Mouse (Mus musculus) liver, embryonic 16.5 days (tissue): Measurements from ENCODE around the gene Olfr1381. TPM values are rescaled to one million over a fixed set of nuclear protein-coding genes. Genes with fewer than 3 reads are reported as not detected.
"Not testable (repeated sequence)": the region's sequence is repeated elsewhere in the genome, so short reads cannot be mapped to it uniquely, and the experiment has no call there.

Experiments
- ATAC-seq: fragments of 200-750 bp; cut with Nextera tagmentation; 2 replicates; pipeline ENCODE4 v1.8.0; 2017; ENCODE audit warnings: low read depth, mild to moderate bottlenecking, moderate number of reproducible peaks, moderate library complexity
- H3K27ac ChIP-seq: fragments of 300-500 bp; sonication (generic); 2 replicates; pipeline ENCODE4 v1.5.1; 2014; ENCODE audit warnings: mild to moderate bottlenecking, low read length
- H3K27me3 ChIP-seq: fragments of 300-500 bp; sonication (generic); 2 replicates; pipeline ENCODE4 v1.6.1; 2014; ENCODE audit warnings: low read depth, low read length, mixed read lengths; ENCODE audit not compliant: control insufficient read depth, insufficient read depth
- H3K36me3 ChIP-seq: fragments of 300-500 bp; sonication (generic); 2 replicates; pipeline ENCODE4 v1.6.1; 2014; ENCODE audit warnings: mild to moderate bottlenecking; ENCODE audit not compliant: control insufficient read depth, insufficient read depth
- H3K4me1 ChIP-seq: fragments of 300-500 bp; sonication (generic); 2 replicates; pipeline ENCODE4 v1.6.1; 2014; ENCODE audit warnings: low read depth, low read length, mixed read lengths; ENCODE audit not compliant: control insufficient read depth
- H3K4me2 ChIP-seq: fragments of 300-500 bp; sonication (generic); 2 replicates; pipeline ENCODE4 v1.6.1; 2014; ENCODE audit warnings: low read depth, low read length, mixed read lengths
- H3K4me3 ChIP-seq: fragments of 300-500 bp; sonication (generic); 2 replicates; pipeline ENCODE4 v1.5.1; 2014; ENCODE audit warnings: low read depth, mild to moderate bottlenecking, low read length
- H3K9ac ChIP-seq: fragments of 300-500 bp; sonication (generic); 2 replicates; pipeline ENCODE4 v1.6.1; 2014; ENCODE audit warnings: low read depth, low read length
- H3K9me3 ChIP-seq: fragments of 300-500 bp; sonication (generic); replicated peaks from 2 replicates; pipeline ENCODE4 v1.6.1; 2016; ENCODE audit warnings: low read length; ENCODE audit not compliant: control insufficient read depth
- WGBS: fragments of 180-500 bp; shearing (Covaris S2); extraction: QIAGEN DNeasy Blood & Tissue Kit; methylation state at CpG from one replicate; pipeline ENCODE4 v1.1.7; 2014; ENCODE audit not compliant: insufficient replicate concordance; 5-methylcytosine and 5-hydroxymethylcytosine counted together
- polyA plus RNA-seq: library from polyadenylated mRNA; unstranded; fragments of >200 nt; fragmentation: Nextera tagmentation; extraction: Ambion mirVana; gene quantifications from 2 replicates; pipeline ENCODE4 v1.2.1, GENCODE M21; 2015

Gene Olfr1381
- not detected in 2 replicates for polyA plus RNA-seq

DNA sequence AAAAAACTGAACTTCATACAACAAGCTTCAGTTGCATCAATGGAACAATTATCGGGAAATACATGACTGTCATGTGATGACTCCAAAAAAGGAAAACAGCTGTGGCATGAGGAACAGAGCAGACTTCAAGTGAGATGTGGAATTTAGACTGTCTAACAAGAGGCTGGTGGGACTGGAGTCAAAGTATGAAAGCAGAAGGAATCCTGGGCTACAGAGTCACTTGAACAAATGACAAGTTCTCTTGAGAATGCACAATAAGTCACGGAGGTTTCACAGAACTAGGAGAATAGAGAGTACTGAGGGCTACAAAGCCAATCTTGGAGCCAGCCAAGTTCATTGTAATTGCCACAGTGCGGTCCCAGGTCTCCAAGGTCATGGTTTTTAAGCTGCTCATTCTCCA is at the start of gene Olfr1381:
Gene Olfr1381 (plus strand): TSS at position 301 of the 400 bp plus-strand sequence.
- H3K9ac ChIP-seq, H3K4me1 ChIP-seq, H3K9me3 ChIP-seq, H3K27me3 ChIP-seq, H3K4me2 ChIP-seq, H3K36me3 ChIP-seq, H3K4me3 ChIP-seq, H3K27ac ChIP-seq, ATAC-seq: not testable (repeated sequence)
- WGBS = 60% methylated on average over 3 of the region's 3 CpGs

DNA sequence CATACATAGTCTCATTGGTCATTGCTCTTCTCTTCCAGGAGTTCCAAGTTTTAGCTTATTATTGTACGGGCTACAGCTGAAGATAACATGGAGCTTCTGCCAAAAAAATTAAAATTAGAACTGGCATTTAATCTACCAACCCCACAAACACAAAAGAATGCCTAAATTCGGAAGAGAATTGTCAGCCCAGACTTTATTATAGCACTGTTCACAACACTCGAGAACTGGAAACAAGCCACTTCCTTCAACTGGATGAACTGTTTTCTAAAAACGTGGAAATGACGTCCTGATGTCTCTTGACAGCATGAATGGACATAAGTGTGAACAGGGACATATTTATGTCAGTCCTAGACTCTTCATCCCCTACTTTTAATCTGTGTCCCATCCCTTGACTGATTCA is 25.2 kb upstream of the Olfr1381 start:
- Histone ChIP-seq H3K4me1 (no peaks in the 10 kb centered on the region), H3K27me3 (no peaks in the 10 kb centered on the region), H3K27ac (no peak overlapping the region), H3K4me2 (no peak overlapping the region), H3K9ac (no peak overlapping the region), H3K9me3 (no peaks in the 10 kb centered on the region), H3K4me3 (no peak overlapping the region), H3K36me3 (no peaks in the 10 kb centered on the region)
- no peak for ATAC-seq
- 35% methylated on average over 5 of the region's 5 CpGs for WGBS

DNA sequence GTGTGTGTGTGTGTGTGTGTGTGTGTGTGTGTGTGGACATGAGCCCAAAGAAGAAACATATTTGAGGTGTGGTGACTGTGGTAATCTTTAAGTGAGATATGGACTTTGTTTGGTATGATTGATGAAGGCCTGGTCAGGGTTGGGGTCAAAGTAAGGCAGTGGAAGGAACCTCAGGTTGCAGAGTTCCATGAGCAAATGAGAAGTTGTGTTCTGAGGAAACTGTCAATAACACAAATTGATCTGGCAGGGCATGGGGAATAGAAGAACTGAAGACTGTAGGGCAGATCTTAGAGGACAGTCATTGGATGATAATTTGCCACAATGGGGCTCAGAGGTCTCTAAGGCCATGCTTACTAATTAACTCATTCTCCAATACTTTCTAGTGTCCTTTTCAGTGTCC is 23.9 kb upstream of the Olfr1381 start, which contains the start of gene Olfr1383:
Gene Olfr1383 (plus strand): TSS at position 301 of the 400 bp plus-strand sequence.
- no peak within 1 kb of the TSS for H3K9ac ChIP-seq
- no peak within 1 kb of the TSS for H3K4me3 ChIP-seq
- no peaks in the 10 kb centered on the region for H3K27me3 ChIP-seq
- H3K9me3 ChIP-seq = no peaks in the 10 kb centered on the region
- ATAC-seq = no peak
- H3K4me2 ChIP-seq = no peak within 1 kb of the TSS
- no peak within 1 kb of the TSS for H3K27ac ChIP-seq
- no peaks in the 10 kb centered on the region for H3K4me1 ChIP-seq
- H3K36me3 ChIP-seq = no peaks in the 10 kb centered on the region

DNA sequence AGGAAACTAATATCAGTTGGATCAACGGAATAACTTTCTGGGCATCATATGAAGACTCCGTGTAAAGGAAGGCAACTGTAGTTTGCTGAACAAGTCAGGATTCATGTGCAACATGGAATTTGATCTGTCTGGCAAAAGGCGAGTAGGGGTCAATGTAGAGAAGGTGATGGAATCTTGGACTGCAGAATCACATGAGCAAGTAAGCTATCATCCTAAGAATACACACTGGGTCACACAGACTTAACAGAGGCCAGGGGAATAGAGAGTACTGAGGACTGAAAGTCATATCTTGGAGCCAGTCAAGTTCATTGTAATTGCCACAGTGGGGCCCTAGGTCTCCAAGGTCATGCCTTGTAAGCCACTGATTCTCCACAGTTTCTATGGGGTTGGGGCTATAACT is 15.3 kb upstream of the Olfr1381 start, which contains the start of gene Olfr1382:
Gene Olfr1382 (plus strand): TSS at position 301 of the 400 bp plus-strand sequence.
- no peak for ATAC-seq
- Histone ChIP-seq H3K4me1 (no peaks in the 10 kb centered on the region), H3K9me3 (no peaks in the 10 kb centered on the region), H3K9ac (no peak within 1 kb of the TSS), H3K36me3 (no peaks in the 10 kb centered on the region), H3K27ac (no peak within 1 kb of the TSS), H3K4me2 (no peak within 1 kb of the TSS), H3K4me3 (no peak within 1 kb of the TSS), H3K27me3 (no peaks in the 10 kb centered on the region)
- 58% methylated on average over 3 of the region's 3 CpGs for WGBS

DNA sequence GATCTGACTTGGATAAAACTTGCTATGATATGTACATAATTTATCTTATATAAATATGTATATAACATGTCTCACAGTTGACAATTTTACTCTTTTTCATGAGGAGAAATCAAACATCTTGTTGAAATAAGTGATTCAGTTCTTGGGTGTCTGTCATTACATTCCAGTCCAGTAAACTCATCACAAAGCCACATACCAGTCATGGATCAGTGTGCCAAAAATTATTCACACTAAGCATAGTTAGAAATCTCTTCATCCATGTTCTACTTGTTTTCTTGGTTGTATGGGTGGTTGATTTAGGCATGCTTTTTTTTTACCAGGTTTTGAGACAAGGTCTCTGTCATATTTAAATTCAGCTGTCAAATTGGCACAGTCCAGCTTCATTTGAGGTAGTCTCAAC is 10.5 kb upstream of the Olfr1381 start:
- ATAC-seq = no peak
- Histone ChIP-seq H3K4me3 (no peak overlapping the region), H3K27me3 (no peaks in the 10 kb centered on the region), H3K4me2 (no peak overlapping the region), H3K9me3 (no peaks in the 10 kb centered on the region), H3K9ac (no peak overlapping the region), H3K27ac (no peak overlapping the region), H3K36me3 (no peaks in the 10 kb centered on the region), H3K4me1 (no peaks in the 10 kb centered on the region)

DNA sequence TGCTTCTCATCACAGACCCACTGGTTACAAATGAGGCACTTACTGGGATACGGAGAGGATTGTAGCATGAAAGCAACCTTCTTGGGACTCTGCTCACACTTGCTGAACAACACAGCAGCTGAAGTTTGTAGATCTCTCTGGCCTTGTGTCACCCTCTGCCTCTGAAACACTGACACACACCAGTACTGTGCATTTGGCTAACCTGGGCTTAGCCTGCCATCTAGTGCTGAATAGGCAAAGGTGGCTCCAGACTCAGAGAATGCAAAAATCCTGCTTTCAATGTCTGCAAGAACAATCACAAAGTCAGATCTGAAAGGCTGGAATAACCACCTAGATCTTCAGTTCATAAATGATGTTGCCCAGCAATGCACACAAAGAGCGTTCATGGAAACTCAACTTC is 6.6 kb upstream of the Olfr1381 start:
- not testable (repeated sequence) for H3K9ac ChIP-seq, H3K27ac ChIP-seq, H3K27me3 ChIP-seq, H3K36me3 ChIP-seq, H3K9me3 ChIP-seq, H3K4me3 ChIP-seq, H3K4me1 ChIP-seq, H3K4me2 ChIP-seq, ATAC-seq
- WGBS = 56% methylated on average over 2 of the region's 2 CpGs

DNA sequence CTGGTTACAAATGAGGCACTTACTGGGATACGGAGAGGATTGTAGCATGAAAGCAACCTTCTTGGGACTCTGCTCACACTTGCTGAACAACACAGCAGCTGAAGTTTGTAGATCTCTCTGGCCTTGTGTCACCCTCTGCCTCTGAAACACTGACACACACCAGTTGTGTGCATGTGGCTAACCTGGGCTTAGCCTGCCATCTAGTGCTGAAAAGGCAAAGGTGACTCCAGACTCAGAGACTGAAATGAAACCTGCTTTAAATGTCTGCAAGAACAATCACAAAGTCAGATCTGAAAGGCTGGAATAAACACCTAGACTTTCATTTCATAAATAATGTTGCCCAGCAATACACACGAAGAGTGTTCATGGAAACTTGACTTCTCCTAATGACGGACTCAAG is 10.8 kb downstream of the Olfr1381 start:
- H3K4me3 ChIP-seq, H3K27me3 ChIP-seq, H3K9me3 ChIP-seq, H3K36me3 ChIP-seq, ATAC-seq, H3K9ac ChIP-seq, H3K4me1 ChIP-seq, H3K27ac ChIP-seq, H3K4me2 ChIP-seq: not testable (repeated sequence)
- WGBS = 63% methylated on average over 3 of the region's 3 CpGs

DNA sequence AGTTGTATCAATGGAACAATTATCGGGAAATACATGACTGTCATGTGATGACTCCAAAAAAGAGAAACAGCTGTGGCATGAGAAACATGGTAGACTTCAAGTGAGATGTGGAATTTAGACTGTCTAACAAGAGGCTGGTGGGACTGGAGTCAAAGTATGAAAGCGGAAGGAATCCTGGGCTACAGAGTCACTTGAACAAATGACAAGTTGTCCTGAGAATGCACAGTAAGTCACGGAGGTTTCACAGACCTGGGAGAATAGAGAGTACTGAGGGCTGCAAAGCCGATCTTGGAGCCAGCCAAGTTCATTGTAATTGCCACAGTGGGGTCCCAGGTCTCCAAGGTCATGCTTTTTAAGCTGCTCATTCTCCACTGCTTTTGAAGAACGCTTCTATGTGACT is 13.3 kb downstream of the Olfr1381 start, which contains the start of gene Olfr1380:
Gene Olfr1380 (plus strand): TSS at position 301 of the 400 bp plus-strand sequence.
- not testable (repeated sequence) for H3K4me1 ChIP-seq, H3K9ac ChIP-seq, H3K4me3 ChIP-seq, ATAC-seq, H3K9me3 ChIP-seq, H3K4me2 ChIP-seq, H3K27me3 ChIP-seq, H3K36me3 ChIP-seq, H3K27ac ChIP-seq
- WGBS = 51% methylated on average over 5 of the region's 5 CpGs

DNA sequence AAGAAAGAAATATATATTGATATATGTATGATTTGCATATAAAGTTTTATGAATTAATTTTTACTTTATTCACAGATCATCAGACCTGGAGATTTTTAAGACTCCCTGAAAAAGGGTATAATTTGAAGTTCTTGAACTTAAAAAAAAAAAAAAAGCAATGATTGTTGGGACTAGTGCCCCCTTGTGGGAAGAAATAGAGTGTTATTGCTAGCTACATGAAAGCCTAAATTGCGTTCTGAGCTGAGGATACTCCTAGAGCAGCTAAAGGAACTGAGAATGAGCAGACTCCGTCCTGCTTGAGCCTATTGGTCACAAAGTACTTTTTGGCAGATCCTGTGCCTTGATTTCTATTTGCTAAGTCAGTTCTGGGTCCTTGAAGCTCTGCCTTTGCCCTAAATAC is 31.8 kb downstream of the Olfr1381 start:
- not testable (repeated sequence) for H3K4me3 ChIP-seq, H3K4me1 ChIP-seq, H3K9me3 ChIP-seq, ATAC-seq, H3K9ac ChIP-seq, H3K27ac ChIP-seq, H3K27me3 ChIP-seq, H3K4me2 ChIP-seq, H3K36me3 ChIP-seq
- 20% methylated on average over 2 of the region's 2 CpGs for WGBS

DNA sequence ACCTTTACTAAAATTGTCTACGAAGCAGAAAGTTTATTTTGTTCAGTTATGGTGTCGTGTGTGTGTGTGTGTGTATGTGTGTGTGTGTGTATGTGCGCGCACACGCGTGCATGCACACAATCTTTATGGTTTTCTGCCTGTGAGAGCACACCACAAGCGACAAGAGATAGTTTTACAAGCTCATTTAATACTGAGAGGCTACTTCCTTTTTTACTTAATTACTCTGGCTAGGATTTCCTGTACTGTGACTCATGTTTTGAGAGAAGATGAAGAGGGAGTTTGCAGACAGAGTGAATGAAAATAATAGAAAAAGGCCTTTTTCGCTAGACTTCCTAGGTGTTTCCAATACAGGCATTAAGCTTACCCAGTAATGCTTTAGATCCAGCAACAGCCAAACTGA is 37.2 kb downstream of the Olfr1381 start:
- H3K4me1 ChIP-seq, H3K27me3 ChIP-seq, H3K36me3 ChIP-seq, H3K4me2 ChIP-seq, H3K9me3 ChIP-seq, H3K4me3 ChIP-seq, H3K27ac ChIP-seq, H3K9ac ChIP-seq, ATAC-seq: not testable (repeated sequence)
- 40% methylated on average over 8 of the region's 8 CpGs for WGBS
